Mouse (Mus musculus): Measurements from ENCODE around the gene Matn1.

GRCm38 (mm10) chr4:130915006-130915667, 29.0 kb upstream of the Matn1 start:
- no peak for TF ChIP-seq MAX (IDR thresholded peaks at IDR 0.05; ENCODE audit: low read depth)
- no peak for TF ChIP-seq POLR2A (IDR thresholded peaks at IDR 0.05; ENCODE audit: insufficient read length, low read depth)
- TF ChIP-seq USF1 (IDR thresholded peaks at IDR 0.05; ENCODE audit: low read depth): no peak

Data from myocyte (in vitro differentiated cells).